Mouse (Mus musculus): ENCODE measurements around the gene Dnaja2.

GRCm38 (mm10) chr8:85496125-85496524 is 59.0 kb downstream of the Dnaja2 start:
- TF ChIP-seq CTCF (IDR thresholded peaks at IDR 0.05; ENCODE audit: insufficient read depth, low read length) (no peak), POLR2A (IDR thresholded peaks at IDR 0.05; ENCODE audit: borderline replicate concordance, extremely low read depth, low read depth, low read length) (no peak)
